Mouse (Mus musculus): ENCODE results near the gene Lsamp. TPM values are rescaled to one million over a fixed set of nuclear protein-coding genes. Genes with fewer than 3 reads are reported as not detected.

Lsamp gene
- polyA plus RNA-seq, 1 experiment from 2014 or later: 0.75 TPM

DNA sequence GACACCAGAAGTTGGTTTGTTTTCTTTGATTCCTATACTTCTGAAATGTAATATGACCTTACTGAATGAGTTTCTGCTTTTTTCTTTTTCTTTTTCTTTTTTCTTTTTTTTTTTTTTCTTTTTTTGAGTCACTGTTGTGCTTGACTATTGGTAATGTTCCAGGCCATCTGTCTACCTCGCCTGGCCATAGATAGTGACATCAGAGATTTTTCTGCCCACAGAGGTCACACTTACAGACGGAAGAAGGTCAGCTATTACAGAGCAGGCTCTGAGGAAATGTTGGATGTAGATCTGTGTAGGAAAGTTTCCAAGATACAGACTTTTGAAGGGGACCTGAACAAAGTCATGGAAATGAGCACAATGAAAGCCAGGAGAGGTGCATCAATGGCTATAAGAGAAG, 76.3 kb downstream of the Lsamp start:
- no peak overlapping the region for H3K27ac ChIP-seq
- no peak overlapping the region for H3K4me3 ChIP-seq
- no peaks in the 10 kb centered on the region for H3K27me3 ChIP-seq
- WGBS: 34% methylated on average over 2 of the region's 2 CpGs
- no peak for ATAC-seq (ENCODE audit: borderline replicate concordance, extremely low read depth, low FRiP score, low TSS enrichment)
- H3K4me1 ChIP-seq: no peaks in the 10 kb centered on the region
- no peaks in the 10 kb centered on the region for H3K36me3 ChIP-seq
- H3K9ac ChIP-seq: no peak overlapping the region
- no peaks in the 10 kb centered on the region for H3K9me3 ChIP-seq
- H3K4me2 ChIP-seq: no peak overlapping the region

DNA sequence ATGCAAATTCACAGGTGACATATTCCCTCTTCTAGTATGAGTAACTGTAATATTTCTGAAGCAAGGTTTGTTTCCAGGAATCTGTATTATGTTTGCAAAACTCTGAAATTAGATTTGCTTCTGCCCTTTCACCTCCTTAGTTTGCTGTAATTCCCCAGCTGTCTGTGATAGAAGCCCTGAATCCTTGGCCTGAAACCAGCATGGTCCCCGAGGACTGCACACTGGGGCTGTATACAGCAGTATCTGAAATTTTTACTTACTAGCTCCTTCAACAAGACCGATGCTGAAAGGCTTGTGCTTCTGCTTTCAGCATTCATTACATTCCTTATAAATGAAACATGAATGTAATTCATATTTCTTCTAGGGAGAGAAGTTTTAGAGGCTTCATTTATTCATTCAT, 91.4 kb downstream of the Lsamp start:
- 43% methylated on average over 2 of the region's 2 CpGs for WGBS
- H3K9ac ChIP-seq: no peak overlapping the region
- H3K4me2 ChIP-seq: no peak overlapping the region
- no peak overlapping the region for H3K4me3 ChIP-seq
- no peaks in the 10 kb centered on the region for H3K27me3 ChIP-seq
- no peak overlapping the region for H3K27ac ChIP-seq
- no peaks in the 10 kb centered on the region for H3K36me3 ChIP-seq
- no peaks in the 10 kb centered on the region for H3K9me3 ChIP-seq
- no peak for ATAC-seq (ENCODE audit: borderline replicate concordance, extremely low read depth, low FRiP score, low TSS enrichment)
- H3K4me1 ChIP-seq: no peaks in the 10 kb centered on the region

DNA sequence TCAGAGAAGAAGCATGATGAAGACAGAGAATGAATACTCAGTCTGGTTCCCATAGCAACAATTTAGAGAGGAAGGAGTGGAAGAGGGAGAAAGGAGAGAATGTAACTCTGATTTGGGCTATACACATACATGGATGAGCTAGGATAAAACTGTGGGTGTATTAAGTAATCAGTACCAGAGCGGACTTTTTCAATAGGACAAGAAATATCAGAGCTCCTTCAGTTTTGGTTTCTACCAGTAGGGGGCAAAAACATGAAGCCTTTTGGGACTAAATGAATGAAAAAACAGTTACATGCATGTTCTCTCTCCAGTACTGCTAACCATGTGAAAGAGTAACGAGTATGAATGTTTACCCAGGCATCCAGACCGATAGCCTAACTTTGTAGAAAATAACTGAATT, 96.1 kb downstream of the Lsamp start:
- Histone ChIP-seq H3K4me2 (no peak overlapping the region), H3K9me3 (no peaks in the 10 kb centered on the region), H3K9ac (no peak overlapping the region), H3K4me3 (no peak overlapping the region), H3K4me1 (no peaks in the 10 kb centered on the region), H3K27ac (no peak overlapping the region), H3K27me3 (no peaks in the 10 kb centered on the region), H3K36me3 (no peaks in the 10 kb centered on the region)
- no peak for ATAC-seq (ENCODE audit: borderline replicate concordance, extremely low read depth, low FRiP score, low TSS enrichment)
- WGBS: 60% methylated on average over 3 of the region's 3 CpGs

DNA sequence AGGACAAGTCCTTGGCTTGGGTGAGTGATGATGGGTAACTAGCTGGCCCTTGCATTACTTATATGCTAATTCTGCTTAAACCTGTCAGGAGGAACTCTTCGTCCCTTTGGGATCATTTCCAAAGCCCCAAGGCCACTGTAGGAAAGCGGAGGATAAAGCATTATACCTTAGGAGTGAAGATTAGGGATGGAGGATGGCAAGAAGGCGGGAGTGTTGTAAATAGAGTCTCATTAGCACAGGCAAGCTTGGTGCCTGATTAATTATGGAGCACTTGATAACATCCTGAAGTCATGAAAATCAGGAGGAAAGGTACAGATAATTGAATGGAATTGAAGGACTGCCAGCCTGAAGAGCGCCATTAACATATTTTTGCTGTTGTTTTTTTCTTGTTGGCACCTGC, 120.2 kb downstream of the Lsamp start:
- Histone ChIP-seq H3K9ac (no peak overlapping the region), H3K4me2 (no peak overlapping the region), H3K4me1 (no peaks in the 10 kb centered on the region), H3K27ac (no peak overlapping the region), H3K4me3 (no peak overlapping the region), H3K36me3 (no peaks in the 10 kb centered on the region), H3K9me3 (no peaks in the 10 kb centered on the region), H3K27me3 (no peaks in the 10 kb centered on the region)
- no peak for ATAC-seq (ENCODE audit: borderline replicate concordance, extremely low read depth, low FRiP score, low TSS enrichment)
- 66% methylated on average over 4 of the region's 4 CpGs for WGBS

DNA sequence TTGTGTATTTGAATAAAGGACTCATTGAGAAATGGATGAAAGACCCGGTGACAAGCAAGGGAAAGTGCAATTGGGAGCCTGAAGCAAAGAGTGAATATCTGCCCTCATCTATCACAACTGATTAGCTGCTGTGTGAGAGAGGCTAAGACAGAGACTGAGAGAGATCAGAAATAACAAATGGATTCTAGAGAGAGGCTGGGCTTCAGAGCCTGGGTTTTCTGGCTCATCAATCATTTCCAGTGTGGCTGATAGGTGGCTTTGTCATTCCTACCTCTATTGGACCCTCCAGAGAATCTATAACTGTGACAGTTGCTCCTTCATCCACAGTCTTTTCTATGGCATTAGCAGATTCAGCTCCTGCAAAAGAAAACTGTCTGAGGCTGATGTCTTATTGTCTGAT, 198.8 kb downstream of the Lsamp start:
- no peak overlapping the region for H3K4me2 ChIP-seq
- ATAC-seq (ENCODE audit: borderline replicate concordance, extremely low read depth, low FRiP score, low TSS enrichment): no peak
- 47% methylated on average over 1 of the region's 1 CpGs for WGBS
- no peaks in the 10 kb centered on the region for H3K27me3 ChIP-seq
- no peaks in the 10 kb centered on the region for H3K4me1 ChIP-seq
- H3K27ac ChIP-seq: no peak overlapping the region
- H3K9me3 ChIP-seq: no peaks in the 10 kb centered on the region
- H3K36me3 ChIP-seq: no peaks in the 10 kb centered on the region
- no peak overlapping the region for H3K4me3 ChIP-seq
- H3K9ac ChIP-seq: no peak overlapping the region

DNA sequence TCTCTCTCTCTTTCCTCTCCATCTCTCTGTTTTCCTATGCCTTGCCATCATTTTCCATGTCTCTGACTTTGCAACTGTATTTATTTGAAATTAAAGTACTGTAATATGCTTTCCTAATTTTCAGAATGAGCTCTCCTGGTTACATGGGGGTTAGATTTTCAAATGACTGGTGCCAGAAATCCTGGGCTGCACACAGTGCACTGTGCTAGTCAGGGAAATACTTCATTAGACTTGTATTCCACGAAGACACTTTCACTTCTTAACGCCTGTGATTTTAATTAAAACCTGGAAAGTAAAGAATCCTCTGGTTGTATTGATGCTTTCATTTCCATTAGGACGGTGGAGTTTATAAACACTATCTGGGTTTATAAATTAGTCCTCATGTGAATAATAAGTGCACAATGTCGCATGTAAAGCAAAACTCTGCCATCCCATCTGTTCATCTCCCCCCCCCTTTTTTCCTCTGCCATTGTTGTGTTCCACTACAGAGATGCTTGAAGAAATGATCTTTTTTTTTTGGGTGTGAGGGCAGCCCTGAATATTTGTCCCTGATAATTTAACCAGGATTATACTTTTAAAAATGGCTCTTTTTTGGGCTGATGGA, 203.9 kb downstream of the Lsamp start:
- no peaks in the 10 kb centered on the region for H3K4me1 ChIP-seq
- no peak overlapping the region for H3K4me2 ChIP-seq
- no peaks in the 10 kb centered on the region for H3K9me3 ChIP-seq
- no peaks in the 10 kb centered on the region for H3K27me3 ChIP-seq
- 60% methylated on average over 4 of the region's 4 CpGs for WGBS
- no peak overlapping the region for H3K9ac ChIP-seq
- no peak overlapping the region for H3K4me3 ChIP-seq
- ATAC-seq (ENCODE audit: borderline replicate concordance, extremely low read depth, low FRiP score, low TSS enrichment): no peak
- H3K36me3 ChIP-seq: no peaks in the 10 kb centered on the region
- no peak overlapping the region for H3K27ac ChIP-seq

DNA sequence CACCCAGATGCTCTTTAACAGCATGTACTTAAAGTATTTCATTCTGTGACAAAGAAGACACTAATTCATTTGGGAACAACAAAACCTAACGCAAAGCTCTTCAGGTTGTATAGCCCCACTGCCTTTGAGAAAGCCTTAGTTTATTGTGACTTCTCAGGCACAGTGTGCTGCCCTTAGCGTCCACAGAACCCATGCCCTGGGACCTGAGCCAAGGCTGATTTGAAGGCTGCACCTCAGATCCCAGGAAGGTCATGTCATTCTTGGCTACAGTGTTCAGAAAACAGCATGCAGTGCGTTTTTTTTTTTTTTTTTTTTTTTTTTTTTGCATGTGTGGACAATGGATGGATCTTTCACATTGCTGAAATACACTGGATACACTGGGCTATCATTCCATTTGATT, 210.2 kb downstream of the Lsamp start:
- no peak overlapping the region for H3K4me2 ChIP-seq
- H3K27ac ChIP-seq: no peak overlapping the region
- H3K4me1 ChIP-seq: no peaks in the 10 kb centered on the region
- H3K4me3 ChIP-seq: no peak overlapping the region
- H3K9ac ChIP-seq: no peak overlapping the region
- no peaks in the 10 kb centered on the region for H3K27me3 ChIP-seq
- no peaks in the 10 kb centered on the region for H3K9me3 ChIP-seq
- H3K36me3 ChIP-seq: no peaks in the 10 kb centered on the region
- 23% methylated on average over 3 of the region's 3 CpGs for WGBS
- ATAC-seq (ENCODE audit: borderline replicate concordance, extremely low read depth, low FRiP score, low TSS enrichment): peak; percentile 65; the same call in 1 of the 2 replicates

DNA sequence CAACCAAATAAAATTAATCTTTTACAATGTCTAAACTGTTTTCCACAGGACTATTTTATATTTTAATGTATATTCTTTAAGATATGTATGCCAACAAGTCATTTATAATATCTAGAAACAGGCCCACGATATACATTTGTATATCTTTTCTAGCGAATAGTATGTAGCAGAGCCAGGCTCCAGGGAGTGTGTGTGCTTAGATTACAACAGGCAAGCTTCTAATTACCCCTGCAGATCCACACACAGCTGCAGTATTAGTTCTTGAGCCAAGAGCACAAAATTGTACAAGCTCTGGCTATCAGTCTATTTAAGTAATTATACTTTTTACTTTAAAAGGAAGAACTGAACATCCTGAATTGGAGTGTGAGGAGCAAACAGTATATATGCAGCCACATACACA, 210.7 kb downstream of the Lsamp start:
- Histone ChIP-seq H3K36me3 (no peaks in the 10 kb centered on the region), H3K9ac (no peak overlapping the region), H3K4me1 (no peaks in the 10 kb centered on the region), H3K27ac (no peak overlapping the region), H3K9me3 (no peaks in the 10 kb centered on the region), H3K27me3 (no peaks in the 10 kb centered on the region), H3K4me2 (no peak overlapping the region), H3K4me3 (no peak overlapping the region)
- ATAC-seq (ENCODE audit: borderline replicate concordance, extremely low read depth, low FRiP score, low TSS enrichment): peak; percentile 59; the same call in 1 of the 2 replicates
- WGBS: 37% methylated on average over 2 of the region's 2 CpGs

DNA sequence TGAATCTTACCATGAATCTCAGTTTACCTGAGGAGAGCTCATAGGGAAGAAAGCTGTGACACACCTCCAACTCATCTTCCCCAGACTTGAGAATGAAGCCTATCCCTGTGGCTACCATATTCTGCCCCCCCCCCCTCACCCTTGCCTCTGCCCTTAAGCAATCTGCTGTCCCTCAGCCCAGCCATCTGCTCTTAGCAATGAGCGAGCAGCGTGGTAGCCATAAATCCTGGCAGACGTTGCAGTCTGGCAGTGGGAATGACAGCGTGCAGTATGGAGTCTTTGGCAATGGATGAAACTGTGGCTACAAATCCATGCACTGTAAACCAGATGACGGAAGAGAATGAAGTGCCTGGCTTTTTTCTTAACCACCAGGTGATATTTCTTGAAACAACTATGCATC, 244.5 kb downstream of the Lsamp start:
- no peaks in the 10 kb centered on the region for H3K9me3 ChIP-seq
- WGBS: 46% methylated on average over 5 of the region's 5 CpGs

DNA sequence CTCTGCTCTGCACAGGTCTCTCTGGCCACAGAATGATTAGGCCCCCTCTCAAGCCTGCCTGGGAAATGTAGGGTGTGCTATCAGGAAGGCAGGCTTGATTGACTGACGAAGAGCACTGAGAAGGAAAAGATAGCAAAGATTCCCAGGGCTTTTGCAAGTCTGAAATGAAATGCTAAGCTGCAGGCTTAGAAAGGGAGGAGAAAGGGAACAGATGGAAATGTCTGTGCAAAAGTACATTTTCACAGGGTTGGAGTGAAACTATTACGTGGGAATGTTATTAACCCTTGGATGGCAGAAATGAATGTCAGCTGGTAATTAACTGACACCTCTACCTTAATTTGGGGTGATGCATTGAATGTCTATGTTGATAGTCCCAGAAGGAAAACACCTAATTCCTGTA, 248.9 kb downstream of the Lsamp start:
- Histone ChIP-seq H3K4me2 (no peak overlapping the region), H3K4me1 (no peaks in the 10 kb centered on the region), H3K4me3 (no peak overlapping the region), H3K27me3 (no peaks in the 10 kb centered on the region), H3K36me3 (no peaks in the 10 kb centered on the region), H3K9ac (no peak overlapping the region), H3K27ac (no peak overlapping the region), H3K9me3 (no peaks in the 10 kb centered on the region)
- 61% methylated on average over 2 of the region's 2 CpGs for WGBS
- no peak for ATAC-seq (ENCODE audit: borderline replicate concordance, extremely low read depth, low FRiP score, low TSS enrichment)

More for the DNA sequence above, 244.5 kb downstream of the Lsamp start:
- Histone ChIP-seq H3K27ac (no peak overlapping the region), H3K4me2 (no peak overlapping the region), H3K4me3 (no peak overlapping the region), H3K4me1 (no peaks in the 10 kb centered on the region), H3K9ac (no peak overlapping the region), H3K36me3 (no peaks in the 10 kb centered on the region), H3K27me3 (no peaks in the 10 kb centered on the region)
- ATAC-seq (ENCODE audit: borderline replicate concordance, extremely low read depth, low FRiP score, low TSS enrichment): no peak

DNA sequence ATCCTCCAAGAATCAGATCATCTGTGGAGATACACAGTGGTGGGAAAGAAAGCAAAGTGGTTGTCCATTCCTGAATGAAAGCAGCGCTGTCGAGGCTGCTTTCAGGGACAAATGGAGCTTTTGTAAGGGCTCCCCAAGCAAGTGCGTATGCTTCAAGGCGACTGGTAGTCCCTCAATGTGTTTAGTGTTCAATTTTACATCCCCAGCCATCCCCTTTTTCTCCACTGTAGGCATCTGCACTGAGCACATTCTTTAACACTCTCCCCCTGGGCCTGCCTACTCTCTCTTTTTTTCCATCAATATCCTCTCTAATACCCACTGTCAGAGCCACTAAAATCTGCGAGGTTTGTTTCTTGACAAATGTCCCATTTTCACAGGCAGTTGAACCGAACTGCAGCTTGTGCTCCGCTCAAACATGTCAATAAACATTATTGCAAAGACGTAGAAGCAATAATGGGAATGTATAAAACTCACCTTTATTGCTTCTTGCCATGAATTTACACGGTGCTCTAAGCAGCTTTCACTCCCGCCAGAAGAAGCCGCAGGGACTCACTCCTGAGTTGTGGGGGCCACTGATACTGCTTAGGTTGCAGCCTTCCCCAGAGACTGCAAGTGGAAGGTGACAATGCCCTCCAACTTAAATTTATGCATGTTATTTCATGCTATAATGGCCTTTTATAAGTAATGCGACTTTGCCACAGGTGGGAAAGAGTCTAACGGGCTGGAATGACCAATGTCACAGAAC, 250.2 kb downstream of the Lsamp start:
- Histone ChIP-seq H3K9me3 (no peaks in the 10 kb centered on the region), H3K27ac (no peak overlapping the region), H3K4me1 (no peaks in the 10 kb centered on the region), H3K9ac (no peak overlapping the region), H3K4me3 (no peak overlapping the region), H3K36me3 (no peaks in the 10 kb centered on the region), H3K4me2 (no peak overlapping the region), H3K27me3 (no peaks in the 10 kb centered on the region)
- no peak for ATAC-seq (ENCODE audit: borderline replicate concordance, extremely low read depth, low FRiP score, low TSS enrichment)
- WGBS: 73% methylated on average over 13 of the region's 13 CpGs

DNA sequence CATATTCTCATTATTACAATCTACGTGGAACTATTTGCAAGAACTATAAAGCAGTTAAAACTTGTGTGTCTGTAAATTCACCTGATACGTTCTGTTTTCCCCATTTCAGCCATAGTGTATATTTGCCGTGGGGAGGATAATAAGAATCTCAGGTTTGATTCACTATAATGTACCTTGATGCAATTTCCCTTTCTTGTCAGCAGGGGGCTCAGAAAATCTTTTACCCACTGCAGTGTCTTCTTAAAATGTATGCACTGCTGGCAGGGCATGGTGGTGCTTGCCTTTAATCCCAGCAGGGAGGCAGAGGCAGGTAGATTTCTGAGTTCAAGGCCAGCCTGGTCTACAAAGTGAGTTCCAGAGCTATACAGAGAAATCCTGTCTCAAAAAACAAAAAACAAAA, 287.7 kb downstream of the Lsamp start:
- Histone ChIP-seq H3K4me1 (no peaks in the 10 kb centered on the region), H3K4me3 (no peak overlapping the region), H3K4me2 (no peak overlapping the region), H3K9me3 (no peaks in the 10 kb centered on the region), H3K9ac (no peak overlapping the region), H3K27me3 (no peaks in the 10 kb centered on the region), H3K27ac (no peak overlapping the region), H3K36me3 (no peaks in the 10 kb centered on the region)
- ATAC-seq (ENCODE audit: borderline replicate concordance, extremely low read depth, low FRiP score, low TSS enrichment): no peak
- WGBS: 78% methylated on average over 3 of the region's 3 CpGs
